Mouse (Mus musculus) brain, embryonic 18.5 days (tissue): ENCODE measurements around the gene Ap4s1.

Experiments
- DNase-seq: peaks from one replicate; pipeline ENCODE4 v3.0.0-alpha.2; 2012; ENCODE audit warnings: low read depth, low spot score

The Ap4s1 gene

DNA sequence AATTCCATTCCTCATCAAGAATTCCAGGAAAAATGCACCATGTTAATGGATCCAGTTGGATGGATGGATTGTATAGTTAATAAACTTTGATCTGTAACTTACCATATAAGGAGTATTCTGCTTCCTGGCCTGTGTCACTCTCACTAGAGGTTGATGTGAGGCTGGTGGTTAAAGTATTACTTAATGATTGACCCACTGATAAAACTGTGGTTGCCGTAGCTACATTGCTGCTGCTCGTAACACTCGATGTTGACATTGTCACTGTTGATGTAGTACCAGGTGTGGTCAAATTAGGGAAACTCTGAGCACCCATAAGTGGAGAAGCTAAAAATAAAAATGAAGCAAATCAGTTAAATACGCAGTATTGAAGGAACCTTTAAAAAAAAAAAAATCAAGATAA is 76.6 kb downstream of the Ap4s1 start:
- no peak for DNase-seq

DNA sequence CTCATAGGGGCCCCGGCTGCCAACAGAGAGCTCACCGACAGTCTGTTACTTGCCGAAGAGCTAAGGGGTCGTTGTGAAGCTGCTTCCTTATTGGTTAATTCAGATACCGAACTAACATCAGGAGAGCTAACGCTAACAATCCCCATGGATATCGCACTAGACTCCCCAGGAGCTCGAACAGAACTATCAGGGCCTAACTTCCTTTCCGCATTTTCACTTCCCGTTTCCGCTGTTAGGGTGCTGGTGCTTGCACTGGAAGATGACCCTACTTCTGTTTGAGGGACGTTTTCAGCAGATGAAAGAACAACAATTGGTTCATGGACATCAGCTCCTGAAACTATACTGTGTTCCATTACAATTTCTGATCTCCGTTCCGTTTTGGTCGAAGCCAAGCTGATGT is 77.9 kb downstream of the Ap4s1 start:
- DNase-seq = no peak

DNA sequence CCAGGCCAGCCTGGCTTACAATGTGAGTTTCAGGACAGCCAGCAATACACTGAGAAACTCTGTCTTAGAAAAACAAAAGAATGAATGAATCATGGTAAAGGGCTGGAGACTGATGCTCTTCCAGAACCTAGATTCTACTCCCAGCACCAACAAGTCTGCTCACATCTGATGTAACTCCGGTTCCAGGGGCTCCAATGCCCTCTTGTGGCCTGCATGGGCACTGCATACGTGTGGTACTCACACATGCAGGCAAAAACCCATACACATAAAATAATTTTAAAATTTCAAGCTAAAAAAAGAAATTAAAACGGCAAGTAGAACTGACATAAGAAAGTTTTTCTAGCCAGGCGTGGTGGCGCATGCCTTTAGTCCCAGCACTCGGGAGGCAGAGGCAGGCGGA is 94.0 kb downstream of the Ap4s1 start:
- no peak for DNase-seq
